Mouse (Mus musculus): ENCODE measurements around the gene Tcf15.

GRCm38 (mm10) chr2:152119228-152119865, 24.0 kb upstream of the Tcf15 start:
- TF ChIP-seq POLR2A (IDR thresholded peaks at IDR 0.05; ENCODE audit: insufficient read length, low read depth) (no peak), POLR2AphosphoS2 (IDR thresholded peaks at IDR 0.05; ENCODE audit: insufficient read length, low read depth) (no peak), USF1 (IDR thresholded peaks at IDR 0.05; ENCODE audit: low read depth) (no peak), SRF (IDR thresholded peaks at IDR 0.05; ENCODE audit: control insufficient read depth, insufficient read length, low read depth) (no peak)
